Comparison of ENCODE assay signal across 8 mouse cellular contexts in the genomic region with DNA sequence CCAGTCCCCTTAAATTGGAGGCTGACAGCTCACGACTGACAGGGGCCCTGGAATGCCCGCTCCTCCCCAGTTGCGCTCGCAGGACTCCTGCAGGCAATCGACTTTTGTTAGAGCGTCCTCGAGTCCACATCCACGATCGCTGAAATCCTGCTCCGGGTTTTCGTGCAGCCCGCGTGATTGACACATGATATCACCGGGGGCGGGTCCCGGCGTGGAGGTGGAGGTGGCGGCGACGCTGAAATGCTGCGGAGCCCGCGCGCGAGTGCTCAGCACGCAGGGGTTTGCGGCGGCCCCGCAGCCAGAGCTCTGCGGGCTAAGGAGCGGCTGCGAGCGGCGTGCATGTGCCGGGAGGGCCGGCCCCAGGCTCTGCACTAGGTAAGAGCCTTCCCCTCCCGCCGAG. TPM values are rescaled to one million over a fixed set of nuclear protein-coding genes. Genes with fewer than 3 reads are reported as not detected.
DNase-seq lines count a peak whose midpoint lies in the region; ATAC-seq lines count a peak whose summit lies in the region.

Gene Spry1 (plus strand): TSS at position 258 of the 400 bp plus-strand sequence.

- H3K9me3 ChIP-seq in megakaryocyte, embryonic 14.5 days = no peaks in the 10 kb centered on the region

- peaks cover 31% of the 10 kb centered on the region for H3K36me3 ChIP-seq in megakaryocyte, embryonic 14.5 days (replicated peaks; ENCODE audit: low read length)

- ATAC-seq in inflammation-experienced regulatory T-cells, adult 6 months = peak; percentile 73

- peak within 1 kb of the TSS; percentile 99 for H3K4me3 ChIP-seq in megakaryocyte, embryonic 14.5 days (replicated peaks)

- H3K27me3 ChIP-seq in megakaryocyte, embryonic 14.5 days (replicated peaks) = no peaks in the 10 kb centered on the region

- peaks cover 44% of the 10 kb centered on the region for H3K4me1 ChIP-seq in megakaryocyte, embryonic 14.5 days

- DNase-seq in adrenal gland, adult 2 months = peak; percentile 97
- peak; percentile 94 for DNase-seq in embryo, embryonic 11 days
- peak; percentile 95 for DNase-seq in gastrocnemius, postnatal 25 days
- DNase-seq in left cerebral cortex, adult 9 months (ENCODE audit: low spot score in 2 of 2) = peak; percentile 76 to 98
- peak; percentile 99 for DNase-seq in right cerebral cortex, adult 2 months (ENCODE audit: low spot score in 2 of 2)
- peak; percentile 82 for DNase-seq in urinary bladder, postnatal 10 days (ENCODE audit: low spot score)

RNA-seq across cellular contexts. Expression of gene Spry1, which starts in this region (rescaled TPM):
- total RNA-seq in adrenal gland, adult 2 months (2021) = 10 to 100 TPM; 17.9 to 39.7 TPM
- 32.5 and 37.6 TPM in 2 replicates for polyA plus RNA-seq in adrenal gland, adult 2 months (2012; rRNA removed)
- total RNA-seq in gastrocnemius, postnatal 25 days (2021) = 10 to 100 TPM; 18.8 to 21.5 TPM
- polyA plus RNA-seq in inflammation-experienced regulatory T-cells, adult 6 months (2017; shearing (Covaris generic)) = 10 to 100 TPM in 2 of 3 experiments, 1 to 10 TPM in 1; 7.9 to 19.2 (median 16.0) TPM
- polyA plus RNA-seq in megakaryocyte, embryonic 14.5 days (2012; ENCODE audit: insufficient read depth, low replicate concordance) = 7.7 and 11.5 TPM in 2 replicates

Comparison
In these comparisons a context has a peak if more than half of its experiments do, and no peak if none do; other contexts are left out.
1. Peak in every context shown above with its lines: DNase-seq, ATAC-seq and H3K4me3 ChIP-seq.